Mouse (Mus musculus): ENCODE data around the gene Fv1.
A peak's percentile ranks its signal among the peaks of the same experiment; 100 is the strongest.
"Not testable (repeated sequence)": the region's sequence is repeated elsewhere in the genome, so short reads cannot be mapped to it uniquely, and the experiment has no call there.

Gene Fv1

DNA sequence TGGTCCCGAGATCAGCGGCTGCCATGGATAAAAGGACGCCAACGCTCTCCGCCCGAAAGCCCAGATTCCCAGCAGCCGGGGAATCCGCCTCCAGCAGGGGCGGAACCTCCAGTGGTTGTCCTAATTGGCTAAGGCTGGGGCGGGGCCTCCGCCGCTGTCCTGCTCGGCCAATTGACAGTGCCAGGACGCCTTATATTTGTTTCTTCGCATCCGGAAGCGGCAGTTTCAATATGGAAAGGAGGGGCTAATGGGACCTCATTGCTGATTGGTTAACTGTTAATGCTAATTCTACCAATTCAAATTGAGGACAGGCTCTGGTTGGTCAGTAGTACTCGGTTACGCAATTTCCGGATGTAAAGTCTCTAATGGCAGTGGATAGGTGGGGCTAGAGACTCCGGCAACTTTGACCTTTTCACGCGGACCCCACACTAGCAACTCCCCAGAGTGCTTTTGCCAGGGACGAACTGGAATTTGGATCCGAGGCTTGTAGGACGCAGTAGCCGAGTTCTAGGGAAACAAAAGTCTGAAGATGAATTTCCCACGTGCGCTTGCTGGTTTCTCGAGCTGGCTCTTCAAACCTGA lies at the start of gene Fv1, which contains the start of gene Miip:
Gene Fv1 (plus strand): TSS at position 530 of the 582 bp plus-strand sequence.
Gene Miip (minus strand): TSS at position 367 of the 582 bp plus-strand sequence.
- peak; percentile 97 for DNase-seq (ENCODE audit: low spot score)

DNA sequence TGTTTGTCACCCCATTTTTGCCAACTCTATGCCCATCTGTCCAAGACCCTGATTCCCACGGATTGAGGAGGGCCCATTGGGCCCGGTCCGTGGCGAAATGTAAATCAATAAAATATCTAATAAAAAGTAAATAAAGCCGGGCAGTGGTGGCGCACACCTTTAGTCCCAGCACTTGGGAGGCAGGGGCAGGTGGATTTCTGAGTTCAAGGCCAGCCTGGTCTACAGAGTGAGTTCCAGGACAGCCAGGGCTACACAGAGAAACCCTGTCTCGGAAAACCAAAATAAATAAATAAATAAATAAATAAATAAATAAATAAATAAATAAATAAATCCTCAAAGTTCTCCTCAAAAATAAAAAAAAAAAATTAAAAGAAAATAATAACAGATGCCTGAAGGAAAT lies 49.1 kb upstream of the Fv1 start:
- not testable (repeated sequence) for DNase-seq (ENCODE audit: low spot score)

DNA sequence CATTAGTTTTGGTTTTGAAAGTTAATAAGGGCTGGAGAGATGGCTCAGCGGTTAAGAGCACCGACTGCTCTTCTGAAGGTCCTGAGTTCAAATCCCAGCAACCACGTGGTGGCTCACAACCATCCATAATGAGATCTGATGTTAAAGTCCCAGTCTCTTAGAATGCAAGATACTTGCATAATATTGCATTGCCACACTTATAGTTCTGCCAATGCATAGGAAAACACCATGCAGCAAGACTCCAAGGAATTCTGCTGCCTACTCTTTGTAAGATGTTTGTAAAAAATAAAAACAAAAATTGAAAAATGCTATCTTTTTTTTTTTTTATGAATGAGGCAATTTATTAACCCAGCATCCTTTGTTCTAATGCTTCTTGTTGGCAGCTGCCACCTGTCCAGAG lies 47.4 kb upstream of the Fv1 start:
- not testable (repeated sequence) for DNase-seq (ENCODE audit: low spot score)

- no peak for DNase-seq (ENCODE audit: low spot score)
Measured at GRCm38 (mm10) chr4:147824389-147824788, 44.4 kb upstream of the Fv1 start.

GRCm38 (mm10) chr4:147839282-147839681 lies 29.5 kb upstream of the Fv1 start:
- DNase-seq (ENCODE audit: low spot score) = not testable (repeated sequence)

DNA sequence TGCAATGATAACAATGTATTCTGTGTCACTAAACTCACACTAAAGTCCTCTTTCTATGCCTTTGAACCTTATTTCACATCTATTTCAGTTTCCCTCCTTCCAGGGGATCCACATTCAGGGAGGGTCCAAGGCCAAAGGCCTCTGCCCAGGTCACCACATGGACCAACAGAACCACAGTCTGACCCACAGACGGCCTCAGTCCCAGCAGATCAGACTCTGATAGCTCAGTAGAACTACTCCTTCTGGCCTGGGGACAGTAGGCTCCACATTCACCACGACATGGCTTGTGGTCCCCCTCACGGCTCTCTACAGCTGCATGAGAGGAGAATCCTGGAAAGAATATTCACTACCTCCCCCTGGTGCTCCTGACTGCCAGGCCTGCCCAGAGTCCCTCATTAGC lies 25.9 kb upstream of the Fv1 start:
- DNase-seq (ENCODE audit: low spot score) = no peak

- peak; percentile 93 for DNase-seq (ENCODE audit: low spot score)
Measured at GRCm38 (mm10) chr4:147847614-147848583, 20.9 kb upstream of the Fv1 start, which contains the start of gene Zfp933. Gene Zfp933 (minus strand): TSS chr4:147848366.

DNA sequence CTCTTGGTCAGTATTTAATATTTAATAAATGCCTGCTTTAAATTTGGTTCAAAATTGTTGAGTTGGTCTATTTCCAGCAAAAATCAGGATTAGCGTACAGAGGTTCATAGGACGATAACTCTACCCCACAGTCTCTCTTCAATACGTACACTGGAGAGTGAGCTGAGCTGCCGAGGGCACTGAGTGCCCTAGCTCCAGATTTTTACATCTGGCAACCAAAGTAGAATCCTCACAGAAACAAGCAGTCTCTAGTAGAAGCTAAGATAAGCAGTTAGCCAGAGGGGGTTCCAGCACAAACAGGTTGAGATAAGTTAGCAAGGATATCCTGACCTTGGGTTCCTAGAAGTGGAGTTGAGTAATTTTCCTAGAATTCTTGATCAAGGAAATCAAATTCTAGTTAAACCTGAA lies 20.2 kb upstream of the Fv1 start:
- DNase-seq (ENCODE audit: low spot score) = no peak

- DNase-seq (ENCODE audit: low spot score) = no peak
Measured at GRCm38 (mm10) chr4:147850776-147851175, 18.0 kb upstream of the Fv1 start.

GRCm38 (mm10) chr4:147862051-147862450 lies 6.7 kb upstream of the Fv1 start:
- no peak for DNase-seq (ENCODE audit: low spot score)

- DNase-seq (ENCODE audit: low spot score) = no peak
Measured at GRCm38 (mm10) chr4:147865651-147866050, 3.1 kb upstream of the Fv1 start.

DNA sequence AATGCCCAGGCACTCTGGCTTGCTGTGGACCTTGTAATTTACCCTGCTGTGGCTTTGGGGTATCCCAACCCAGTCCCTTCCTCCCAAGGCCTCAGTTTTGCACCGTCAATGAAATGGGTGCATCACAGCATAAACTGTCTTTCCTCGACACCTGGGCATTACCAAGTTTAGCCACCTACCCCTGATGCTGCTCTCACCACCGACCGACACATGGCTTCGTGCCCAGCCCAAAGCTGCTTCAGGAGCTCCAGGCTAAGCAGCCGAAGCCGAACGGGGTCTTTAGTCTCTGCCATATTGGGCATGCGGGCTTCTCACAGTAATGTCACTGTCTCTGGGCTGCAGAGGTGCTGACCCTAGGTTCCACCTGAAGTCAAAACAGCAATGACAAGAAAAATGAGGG lies 2.7 kb upstream of the Fv1 start:
- DNase-seq (ENCODE audit: low spot score) = no peak

DNA sequence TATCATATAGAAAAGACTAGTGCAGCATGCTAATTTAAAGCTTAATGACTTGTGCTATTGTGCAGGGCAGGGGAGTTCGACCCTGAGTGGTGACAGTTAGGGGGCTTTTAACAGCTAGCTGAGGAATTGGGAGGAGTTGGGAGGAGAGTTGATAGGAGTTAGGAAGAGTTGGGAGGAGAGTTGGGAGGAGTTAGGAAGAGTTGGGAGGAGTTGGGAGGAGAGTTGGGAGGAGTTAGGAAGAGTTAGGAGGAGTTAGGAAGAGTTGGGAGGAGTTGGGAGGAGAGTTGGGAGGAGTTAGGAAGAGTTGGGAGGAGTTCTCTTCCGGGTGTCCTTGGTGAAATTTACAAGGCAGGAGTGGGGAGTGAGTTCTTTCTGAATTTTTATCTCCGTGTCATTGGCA lies 2.0 kb upstream of the Fv1 start:
- not testable (repeated sequence) for DNase-seq (ENCODE audit: low spot score)

DNA sequence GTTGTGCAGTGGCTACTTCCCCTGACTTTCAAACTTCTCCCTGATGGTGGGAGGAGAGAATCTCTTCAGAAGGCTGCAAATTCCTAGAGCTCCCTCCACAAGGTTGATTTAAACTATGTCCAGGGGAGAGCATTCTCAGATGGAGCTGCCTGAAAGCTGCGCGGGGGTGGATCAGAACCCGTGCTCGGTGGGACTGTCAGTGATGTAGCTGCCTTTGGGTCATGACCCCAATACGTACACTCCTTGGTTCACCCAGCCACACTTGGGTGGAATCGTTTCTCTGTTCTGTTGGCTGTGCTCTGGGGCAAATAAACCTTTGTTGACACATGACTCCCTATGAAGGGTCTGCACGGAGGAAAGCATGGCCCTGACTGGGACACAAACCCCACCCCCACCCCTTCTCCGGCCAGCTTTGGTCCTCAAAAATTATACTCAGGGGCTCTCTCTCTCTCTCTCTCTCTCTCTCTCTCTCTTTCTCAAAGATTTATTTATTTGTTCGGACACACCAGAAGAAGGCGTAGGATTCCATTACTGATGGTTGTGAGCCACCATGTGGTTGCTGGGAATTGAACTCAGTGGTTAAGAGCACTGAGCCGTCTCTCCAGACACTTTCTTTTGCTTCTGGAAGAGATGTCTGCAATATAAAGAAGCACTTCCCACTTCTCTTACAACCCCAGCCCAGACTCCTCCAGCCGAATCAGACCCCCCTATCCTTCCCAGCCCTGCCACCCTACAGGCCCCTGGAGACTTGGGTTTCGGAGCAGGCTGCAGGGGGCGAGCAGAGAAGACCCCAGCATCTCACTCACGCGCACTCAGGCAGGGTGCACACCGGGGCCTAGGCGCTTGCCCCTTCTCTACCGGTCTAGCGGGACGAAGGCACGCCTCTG lies 973 bp upstream of the Fv1 start:
- no peak for DNase-seq (ENCODE audit: low spot score)

GRCm38 (mm10) chr4:147869238-147869637 lies 459 bp downstream of the Fv1 start:
- DNase-seq (ENCODE audit: low spot score) = peak; percentile 14

DNA sequence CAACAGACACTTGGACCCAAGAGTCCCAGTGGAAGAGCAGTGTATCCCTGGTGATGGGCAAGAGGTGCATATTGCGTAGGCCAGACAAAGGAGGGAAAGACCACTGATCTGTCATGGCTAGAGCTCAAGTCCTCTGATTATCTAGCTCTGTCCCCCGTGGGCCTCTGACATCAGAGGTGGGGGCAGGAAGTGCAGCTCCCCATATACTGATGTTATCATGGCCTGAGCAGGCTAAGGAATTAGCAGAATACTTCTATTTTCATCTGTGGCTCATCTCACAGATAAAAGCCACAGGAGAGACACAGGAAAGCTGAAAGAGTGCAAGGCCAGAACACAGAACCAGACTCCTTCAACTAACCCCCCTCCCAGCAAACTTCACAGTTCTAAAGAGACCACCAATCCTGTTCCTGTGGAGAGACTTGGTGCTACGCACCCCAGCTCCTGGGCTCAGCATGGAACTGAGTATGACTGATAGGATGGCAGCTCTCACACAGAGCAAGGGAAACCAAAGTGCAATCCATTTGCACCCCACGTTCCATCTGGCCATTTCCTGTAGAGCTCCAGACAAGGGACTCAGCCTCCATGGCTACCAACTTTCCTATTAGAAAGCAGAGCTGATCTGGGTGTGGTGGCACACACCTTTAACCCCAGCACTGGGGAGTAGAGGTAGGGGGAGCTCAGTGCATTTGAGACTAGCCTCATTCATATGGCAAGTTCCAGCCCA lies 7.2 kb downstream of the Fv1 start:
- DNase-seq (ENCODE audit: low spot score) = no peak

- no peak for DNase-seq (ENCODE audit: low spot score)
Measured at GRCm38 (mm10) chr4:147878537-147878936, 9.8 kb downstream of the Fv1 start.

DNA sequence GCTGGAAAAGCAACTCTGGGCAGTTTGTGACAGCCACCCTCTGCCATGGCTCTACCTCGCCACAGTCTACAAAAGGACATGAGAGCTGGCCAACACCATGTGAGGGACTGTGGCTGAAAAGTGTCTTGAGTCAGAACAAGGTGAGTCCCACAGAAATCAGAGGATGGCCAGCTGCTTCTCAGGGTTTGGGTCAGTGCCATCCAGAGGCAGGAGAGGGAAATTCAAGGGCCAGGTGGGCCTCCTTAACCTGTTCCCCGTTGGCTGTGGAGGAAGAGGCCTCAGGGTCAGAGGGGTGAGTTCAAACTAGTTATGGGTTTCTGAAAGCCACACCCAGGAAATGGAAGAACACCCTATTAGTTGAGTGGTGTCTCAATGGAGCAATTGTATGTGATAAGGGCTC lies 10.7 kb downstream of the Fv1 start:
- DNase-seq (ENCODE audit: low spot score) = no peak

DNA sequence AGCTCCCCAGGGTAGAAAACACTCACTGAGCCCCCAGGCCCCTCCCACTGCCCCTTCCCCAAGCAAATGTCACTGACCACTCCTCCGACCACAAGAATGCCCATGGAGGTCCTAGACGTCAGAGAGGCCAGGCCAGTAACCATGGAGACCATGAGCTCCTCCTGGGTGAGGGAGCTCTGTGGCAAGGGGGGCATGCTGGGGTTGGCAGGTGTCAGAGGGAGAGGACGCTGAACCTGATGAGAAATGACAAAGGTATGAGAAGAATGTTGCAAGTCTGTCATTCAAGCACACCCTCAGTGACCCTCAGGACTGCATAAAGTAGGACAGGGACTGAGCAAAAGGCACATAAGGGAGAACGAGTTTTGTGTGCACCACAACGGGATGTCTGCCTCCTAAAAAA lies 11.1 kb downstream of the Fv1 start:
- no peak for DNase-seq (ENCODE audit: low spot score)

DNA sequence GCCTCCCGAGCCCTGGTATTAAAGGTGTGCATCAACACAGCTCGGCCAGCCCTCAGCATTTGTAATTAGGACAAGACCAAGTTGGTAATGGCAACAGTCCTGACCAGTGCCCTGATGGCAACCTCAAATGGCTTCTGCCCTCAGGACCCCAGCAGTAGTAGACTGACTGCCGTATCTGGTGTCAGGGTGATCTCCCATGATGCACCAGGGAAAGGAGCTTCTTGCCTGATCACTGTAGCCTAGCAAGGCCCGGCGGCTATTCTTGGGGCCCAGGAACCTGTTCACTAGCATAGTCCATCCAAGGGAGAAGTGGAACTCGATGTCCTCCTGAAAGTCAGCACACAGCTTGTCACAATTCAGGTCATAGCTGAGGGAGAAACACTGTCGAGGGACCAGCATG lies 13.0 kb downstream of the Fv1 start:
- DNase-seq (ENCODE audit: low spot score) = no peak

GRCm38 (mm10) chr4:147883041-147883440 lies 14.3 kb downstream of the Fv1 start:
- no peak for DNase-seq (ENCODE audit: low spot score)

- no peak for DNase-seq (ENCODE audit: low spot score)
Measured at GRCm38 (mm10) chr4:147884138-147884537, 15.4 kb downstream of the Fv1 start.
